Mouse (Mus musculus) stomach, postnatal 0 days (tissue): ENCODE measurements around the gene Fads6. TPM values are rescaled to one million over a fixed set of nuclear protein-coding genes. Genes with fewer than 3 reads are reported as not detected.

Experiments
- ATAC-seq: fragments of 200-750 bp; cut with Nextera tagmentation; 2 replicates; pipeline ENCODE4 v1.8.0; 2017; ENCODE audit not compliant: low FRiP score, low TSS enrichment
- DNase-seq: peaks from one replicate; pipeline ENCODE4 v3.0.0-alpha.2; 2016; ENCODE audit warnings: low spot score
- H3K27ac ChIP-seq: fragments of 300-500 bp; sonication (generic); replicated peaks from 2 replicates; pipeline ENCODE4 v1.5.1; 2014; ENCODE audit warnings: mild to moderate bottlenecking, control low read depth
- H3K27me3 ChIP-seq: fragments of 300-500 bp; sonication (generic); 2 replicates; pipeline ENCODE4 v1.6.1; 2014; ENCODE audit warnings: low read length; ENCODE audit not compliant: control insufficient read depth, insufficient read depth
- H3K36me3 ChIP-seq: fragments of 300-500 bp; sonication (generic); 2 replicates; pipeline ENCODE4 v1.6.1; 2014; ENCODE audit warnings: low read length, mixed read lengths; ENCODE audit not compliant: control insufficient read depth, insufficient read depth
- H3K4me1 ChIP-seq: fragments of 300-500 bp; sonication (generic); replicated peaks from 2 replicates; pipeline ENCODE4 v1.6.1; 2014; ENCODE audit warnings: antibody characterized with exemption; ENCODE audit not compliant: control insufficient read depth, insufficient read depth
- H3K4me2 ChIP-seq: fragments of 300-500 bp; sonication (generic); replicated peaks from 2 replicates; pipeline ENCODE4 v1.6.1; 2014; ENCODE audit warnings: low read depth, mild to moderate bottlenecking, control low read depth, moderate library complexity
- H3K4me3 ChIP-seq: fragments of 300-500 bp; sonication (generic); 2 replicates; pipeline ENCODE4 v1.5.1; 2014; ENCODE audit warnings: low read depth, low read length, control low read depth
- H3K9ac ChIP-seq: fragments of 300-500 bp; sonication (generic); 2 replicates; pipeline ENCODE4 v1.6.1; 2014; ENCODE audit warnings: mild to moderate bottlenecking, low read length, control low read depth, mixed read lengths
- H3K9me3 ChIP-seq: fragments of 300-500 bp; sonication (generic); 2 replicates; pipeline ENCODE4 v1.6.1; 2016; ENCODE audit warnings: low read length; ENCODE audit not compliant: control insufficient read depth
- CTCF ChIP-seq: IDR thresholded peaks from 2 replicates; pipeline ENCODE4 v1.5.1; 2016; ENCODE audit warnings: antibody characterized with exemption, low read depth, mild to moderate bottlenecking, moderate library complexity
- EP300 ChIP-seq: optimal IDR thresholded peaks from 2 replicates; pipeline ENCODE3; 2016; ENCODE audit warnings: antibody characterized with exemption
- WGBS: fragments of 180-500 bp; shearing (Covaris S2); extraction: QIAGEN DNeasy Blood & Tissue Kit; methylation state at CpG from one replicate; pipeline ENCODE4 v1.1.7; 2014; 5-methylcytosine and 5-hydroxymethylcytosine counted together
- polyA plus RNA-seq: library from polyadenylated mRNA; unstranded; fragments of >200 nt; fragmentation: Nextera tagmentation; extraction: Ambion mirVana; gene quantifications from 2 replicates; pipeline ENCODE4 v1.2.1, GENCODE M21; 2015

The Fads6 gene
- polyA plus RNA-seq, 1 experiment from 2014 or later, result 1.3 TPM

DNA sequence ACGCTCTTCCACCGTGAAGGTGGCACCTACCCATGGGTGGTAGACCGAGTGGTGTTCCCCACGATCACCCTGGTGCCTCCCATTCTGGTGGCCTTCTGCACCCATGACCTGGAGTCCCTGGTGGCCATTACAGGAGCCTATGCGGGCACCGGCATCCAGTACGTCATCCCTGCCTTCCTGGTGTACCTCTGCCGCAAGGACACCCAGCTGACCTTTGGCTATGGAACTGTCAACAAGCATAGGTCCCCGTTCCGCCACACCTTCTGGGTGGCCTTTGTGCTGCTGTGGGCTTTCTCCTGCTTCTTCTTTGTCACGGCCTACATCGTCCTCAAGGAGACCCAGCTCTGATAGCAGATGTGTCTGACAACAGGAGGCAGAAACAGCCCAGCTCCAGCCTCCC, 53.7 kb downstream of the Fads6 start:
- Histone ChIP-seq H3K4me2 (no peak overlapping the region), H3K36me3 (peaks cover 3% of the 10 kb centered on the region; the same call in 1 of the 2 replicates), H3K27ac (no peak overlapping the region), H3K9me3 (no peaks in the 10 kb centered on the region), H3K4me1 (no peaks in the 10 kb centered on the region), H3K27me3 (no peaks in the 10 kb centered on the region; the same call in 1 of the 2 replicates), H3K9ac (no peak overlapping the region), H3K4me3 (no peak overlapping the region)
- TF ChIP-seq EP300 (no peak), CTCF (no peak)
- DNase-seq, result no peak
- ATAC-seq, result no peak
- WGBS, result 89% methylated on average over 12 of the region's 12 CpGs

DNA sequence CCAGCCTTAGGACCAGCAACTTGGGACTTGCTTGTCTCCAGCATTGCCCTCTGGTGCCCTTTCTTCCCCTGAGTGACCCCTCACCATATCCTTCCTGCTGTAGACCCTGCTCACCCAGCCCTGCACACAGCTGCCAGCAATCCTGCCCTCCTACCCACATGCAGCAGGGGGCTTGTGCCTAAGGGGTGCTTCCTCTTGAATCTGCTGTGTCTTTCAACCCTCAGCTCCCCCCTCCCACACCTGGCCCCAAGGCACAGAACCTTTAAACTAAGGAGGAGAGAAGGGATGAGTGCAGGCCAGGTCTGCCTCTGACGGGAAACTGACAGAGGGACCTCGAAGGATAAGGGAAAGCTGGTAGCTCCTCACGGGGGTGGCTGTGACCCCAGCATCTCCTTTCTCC, 54.7 kb downstream of the Fads6 start:
- H3K27me3 ChIP-seq, result no peaks in the 10 kb centered on the region
- H3K4me2 ChIP-seq, result no peak overlapping the region
- H3K27ac ChIP-seq, result no peak overlapping the region
- ATAC-seq (no peak), DNase-seq (no peak)
- WGBS, result 74% methylated on average over 3 of the region's 3 CpGs
- no peak overlapping the region for H3K9ac ChIP-seq
- no peaks in the 10 kb centered on the region for H3K9me3 ChIP-seq
- no peak overlapping the region for H3K4me3 ChIP-seq
- peaks cover 3% of the 10 kb centered on the region; the same call in 1 of the 2 replicates for H3K36me3 ChIP-seq
- H3K4me1 ChIP-seq, result no peaks in the 10 kb centered on the region
- no peak for TF ChIP-seq CTCF
- no peak for TF ChIP-seq EP300

DNA sequence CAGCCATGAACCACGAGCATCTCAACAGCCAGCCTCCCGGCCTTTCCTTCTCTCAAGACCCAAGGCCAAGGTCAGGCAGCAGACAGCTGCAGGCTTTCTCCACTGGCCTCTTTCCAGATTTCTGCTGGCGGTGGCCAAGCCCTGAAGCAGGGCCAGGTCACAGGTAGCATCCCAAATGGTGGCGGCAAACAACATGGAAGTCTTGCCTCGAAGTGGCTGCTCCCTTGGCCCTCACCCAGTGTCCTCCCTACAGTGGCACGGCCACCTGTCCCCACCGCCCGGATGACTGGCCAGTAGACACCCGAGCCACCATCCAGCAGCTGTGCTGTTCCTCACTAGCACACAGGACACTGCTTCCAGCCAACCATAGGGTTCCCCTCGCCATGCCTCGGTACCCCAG, 56.1 kb downstream of the Fads6 start:
- ATAC-seq (no peak), DNase-seq (no peak)
- Histone ChIP-seq H3K9ac (no peak overlapping the region), H3K4me3 (no peak overlapping the region), H3K4me2 (no peak overlapping the region), H3K4me1 (no peaks in the 10 kb centered on the region), H3K27me3 (no peaks in the 10 kb centered on the region), H3K27ac (no peak overlapping the region), H3K36me3 (peaks cover 3% of the 10 kb centered on the region; the same call in 1 of the 2 replicates), H3K9me3 (no peaks in the 10 kb centered on the region)
- TF ChIP-seq CTCF (no peak), EP300 (no peak)
- 81% methylated on average over 11 of the region's 11 CpGs for WGBS

- 16% methylated on average over 5 of the region's 5 CpGs for WGBS
- ATAC-seq, result no peak
- H3K4me2 ChIP-seq, result no peak overlapping the region
- DNase-seq, result no peak
- H3K4me1 ChIP-seq, result no peaks in the 10 kb centered on the region
- TF ChIP-seq CTCF (no peak), EP300 (no peak)
- no peaks in the 10 kb centered on the region for H3K27me3 ChIP-seq
- H3K4me3 ChIP-seq, result no peak overlapping the region
- H3K9me3 ChIP-seq, result no peaks in the 10 kb centered on the region
- no peak overlapping the region for H3K27ac ChIP-seq
- no peak overlapping the region for H3K9ac ChIP-seq
- no peaks in the 10 kb centered on the region; the same call in 1 of the 2 replicates for H3K36me3 ChIP-seq
Observed at GRCm38 (mm10) chr11:115236570-115236969, 60.9 kb downstream of the Fads6 start.

- H3K4me3 ChIP-seq, result no peak overlapping the region
- no peak overlapping the region for H3K9ac ChIP-seq
- no peak overlapping the region for H3K4me2 ChIP-seq
- H3K36me3 ChIP-seq, result no peaks in the 10 kb centered on the region; the same call in 1 of the 2 replicates
- no peak for DNase-seq
- H3K4me1 ChIP-seq, result no peaks in the 10 kb centered on the region
- H3K9me3 ChIP-seq, result no peaks in the 10 kb centered on the region
- WGBS, result 79% methylated on average over 15 of the region's 15 CpGs
- ATAC-seq, result no peak
- H3K27me3 ChIP-seq, result no peaks in the 10 kb centered on the region
- no peak overlapping the region for H3K27ac ChIP-seq
- no peak for TF ChIP-seq CTCF
Observed at GRCm38 (mm10) chr11:115234320-115235044, 63.0 kb downstream of the Fads6 start.

DNA sequence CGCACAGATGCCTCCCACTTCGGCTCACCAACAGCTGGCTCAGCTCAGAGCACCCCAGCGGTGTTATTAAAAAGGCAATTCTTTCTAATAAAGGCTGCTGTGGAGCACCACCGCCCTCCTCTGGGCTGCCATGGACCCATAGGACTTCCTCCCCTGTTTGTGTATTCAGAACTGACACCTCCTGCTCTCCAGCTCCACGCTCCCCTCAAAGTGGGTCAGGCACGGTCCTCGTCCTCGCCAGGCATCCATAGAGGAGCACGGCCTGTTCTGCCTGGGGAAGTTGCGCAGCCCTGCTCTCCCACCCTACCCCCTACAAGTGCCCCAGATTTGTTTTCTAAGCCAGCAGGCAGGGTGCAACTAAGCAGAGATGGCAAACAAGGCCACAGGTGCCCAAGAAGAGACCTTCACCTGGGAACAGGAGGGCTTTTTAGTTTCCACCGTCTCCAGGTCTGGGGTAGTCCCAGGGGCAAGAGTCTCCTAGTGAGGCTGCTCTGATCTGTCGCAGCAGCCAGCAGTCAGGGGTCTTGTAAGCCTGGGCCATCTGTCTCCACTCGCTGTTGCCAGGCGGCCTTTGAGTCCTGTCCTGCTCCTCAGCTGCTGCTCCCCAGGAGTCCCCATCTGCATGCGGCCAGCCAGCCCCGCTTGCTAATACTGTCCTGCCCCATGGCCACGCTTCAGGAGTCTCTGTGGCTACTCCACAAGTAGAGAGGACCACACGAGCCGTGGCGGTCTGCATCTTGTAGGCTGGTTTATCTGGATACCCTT, 63.8 kb downstream of the Fads6 start:
- H3K4me2 ChIP-seq, result no peak overlapping the region
- TF ChIP-seq EP300, result no peak
- peak; percentile 56 for TF ChIP-seq CTCF
- H3K27ac ChIP-seq, result no peak overlapping the region
- no peak overlapping the region for H3K4me3 ChIP-seq
- WGBS, result 72% methylated on average over 20 of the region's 20 CpGs
- no peaks in the 10 kb centered on the region for H3K27me3 ChIP-seq
- H3K9ac ChIP-seq, result no peak overlapping the region
- H3K4me1 ChIP-seq, result no peaks in the 10 kb centered on the region
- DNase-seq, result no peak
- no peak for ATAC-seq
- no peaks in the 10 kb centered on the region for H3K9me3 ChIP-seq
- no peaks in the 10 kb centered on the region; the same call in 1 of the 2 replicates for H3K36me3 ChIP-seq
